Mouse (Mus musculus) heart, adult 2 months (tissue): ENCODE data around the gene Zfp58.

ENCODE experiments used
- CTCF ChIP-seq: fragments of 200-600 bp; IDR thresholded peaks from 2 replicates; pipeline ENCODE4 v1.8.1; 2022; ENCODE audit warnings: antibody characterized with exemption, mild to moderate bottlenecking, moderate library complexity
- POLR2A ChIP-seq: fragments of 200-500 bp; IDR thresholded peaks from 2 replicates; pipeline ENCODE4 v1.6.1; 2011; ENCODE audit warnings: mild to moderate bottlenecking, low read depth, low read length, control low read depth; ENCODE audit not compliant: insufficient read depth

DNA sequence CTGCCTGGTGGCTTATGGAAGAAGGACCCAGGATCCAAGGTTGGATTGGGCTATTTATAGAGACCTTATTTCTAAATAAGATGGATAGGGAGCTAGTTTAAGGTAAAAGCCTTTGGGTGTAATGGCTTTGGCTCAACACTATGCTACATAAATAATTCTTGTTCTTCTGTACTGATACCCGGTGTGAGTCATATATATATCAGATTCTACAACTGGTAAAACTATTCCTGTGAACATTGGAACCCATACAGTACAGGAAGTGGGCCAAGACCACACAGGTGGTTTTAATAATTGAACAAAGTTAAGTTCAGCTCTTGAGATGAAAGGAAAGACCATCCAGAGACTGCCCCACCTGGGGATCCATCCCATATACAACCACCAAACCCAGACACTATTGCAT lies 553 bp upstream of the Zfp58 start:
- TF ChIP-seq CTCF: no peak
- no peak for TF ChIP-seq POLR2A
